Mouse (Mus musculus): ENCODE measurements around the gene Sstr1.

The Sstr1 gene

DNA sequence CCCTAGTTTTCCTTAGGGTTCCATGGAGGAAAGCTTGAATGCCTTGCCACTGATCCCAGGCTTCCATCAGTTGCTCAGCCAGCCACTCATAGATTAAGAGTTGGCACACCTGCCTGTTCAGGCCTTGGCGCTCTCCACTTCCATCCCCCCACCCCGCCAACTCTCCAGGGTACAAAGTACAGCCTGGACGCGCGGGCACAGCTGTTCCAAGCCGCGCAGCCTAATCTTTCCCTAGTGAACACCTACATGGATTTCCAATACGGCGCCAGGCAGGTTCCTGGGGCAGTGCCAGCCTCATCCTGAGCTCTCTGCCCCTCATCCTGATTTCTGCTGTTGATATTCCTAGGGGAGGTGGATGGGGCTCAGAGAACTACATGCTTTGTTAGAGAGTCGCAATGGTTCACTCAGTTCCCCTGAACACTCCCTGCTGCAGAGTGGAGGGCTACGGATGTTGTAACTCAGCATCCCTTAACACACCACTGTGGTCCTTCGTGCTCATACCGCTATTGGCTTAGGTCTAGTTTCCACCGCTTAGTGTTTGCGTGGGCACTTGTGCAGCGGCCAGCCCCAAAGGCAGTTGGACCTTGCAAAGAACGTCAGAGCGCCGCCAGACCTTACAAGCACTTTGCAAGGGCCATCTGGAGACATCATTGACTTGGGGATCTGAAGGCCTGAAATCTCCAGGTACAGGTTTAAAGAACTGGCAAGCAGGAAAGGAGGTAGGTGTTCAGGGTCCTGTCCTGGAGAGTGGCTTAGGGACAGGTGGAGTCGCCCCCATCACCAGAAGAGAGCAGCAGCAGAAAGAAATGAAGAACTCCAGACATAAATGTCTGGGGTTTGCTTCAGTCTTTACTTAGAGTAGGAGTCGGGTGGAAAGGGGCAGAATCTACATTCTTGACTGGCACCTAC, at the start of gene Sstr1:
Sstr1 (plus strand) TSS at position 610 of the 909 bp plus-strand sequence.
- DNase-seq (ENCODE audit: low spot score): no peak

DNA sequence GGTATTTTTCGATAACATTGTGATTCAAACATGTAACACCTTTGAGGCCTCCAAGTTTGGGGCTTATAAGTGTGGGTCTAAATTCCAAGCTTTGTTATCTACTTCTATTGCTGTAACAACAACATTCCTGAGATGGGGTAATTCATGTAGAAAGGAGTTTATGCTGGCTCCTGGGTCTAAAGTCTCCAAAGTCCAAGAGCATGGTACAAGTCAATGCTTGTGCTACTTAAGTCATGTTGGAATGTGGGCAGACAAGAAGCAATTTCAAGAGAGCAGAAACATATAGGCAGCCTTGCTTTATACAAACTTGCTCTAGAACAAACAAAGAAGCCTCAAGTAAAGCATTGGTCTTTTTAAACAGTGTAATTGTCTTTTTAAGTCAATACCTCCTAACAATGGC, 12.8 kb upstream of the Sstr1 start:
- DNase-seq (ENCODE audit: low spot score): no peak

DNA sequence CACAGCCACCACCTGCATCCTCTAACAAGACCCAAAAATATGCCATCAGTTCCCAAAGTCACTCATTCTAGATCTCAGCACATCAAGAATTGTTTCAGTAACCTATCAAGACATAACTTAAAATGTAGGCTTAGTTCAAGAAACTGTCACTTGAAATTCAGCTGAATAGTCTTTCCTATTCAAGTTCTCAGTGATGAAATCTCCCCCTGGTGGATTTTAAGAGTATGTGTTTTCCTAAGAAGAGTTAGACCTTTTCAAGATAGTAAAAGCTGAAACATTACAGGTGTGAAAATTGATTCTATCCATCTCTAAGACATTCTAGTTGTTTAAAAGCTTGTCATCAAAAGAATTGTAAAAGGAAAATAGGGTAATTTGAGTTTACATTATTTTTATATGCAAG, 10.4 kb upstream of the Sstr1 start:
- DNase-seq (ENCODE audit: low spot score): no peak

DNA sequence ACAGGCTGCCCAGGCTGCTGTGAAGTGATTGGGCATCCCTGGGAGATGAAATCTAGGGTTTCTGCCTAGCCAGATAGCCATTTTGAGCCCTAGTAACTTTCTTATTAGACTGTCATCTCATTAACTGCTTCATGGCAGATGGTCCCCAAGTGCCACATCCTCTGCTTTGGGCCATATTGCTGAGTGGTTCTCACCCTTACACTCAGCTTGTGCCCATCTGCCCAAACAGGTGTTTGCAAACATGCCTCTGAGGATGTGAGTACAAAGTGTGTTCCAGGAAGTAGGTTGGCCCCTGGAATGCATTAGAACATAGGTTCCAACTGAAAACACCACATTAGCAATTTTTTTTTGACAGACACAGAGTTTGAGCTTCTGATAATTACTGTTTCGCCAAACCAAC, 3.6 kb upstream of the Sstr1 start:
- no peak for DNase-seq (ENCODE audit: low spot score)

DNA sequence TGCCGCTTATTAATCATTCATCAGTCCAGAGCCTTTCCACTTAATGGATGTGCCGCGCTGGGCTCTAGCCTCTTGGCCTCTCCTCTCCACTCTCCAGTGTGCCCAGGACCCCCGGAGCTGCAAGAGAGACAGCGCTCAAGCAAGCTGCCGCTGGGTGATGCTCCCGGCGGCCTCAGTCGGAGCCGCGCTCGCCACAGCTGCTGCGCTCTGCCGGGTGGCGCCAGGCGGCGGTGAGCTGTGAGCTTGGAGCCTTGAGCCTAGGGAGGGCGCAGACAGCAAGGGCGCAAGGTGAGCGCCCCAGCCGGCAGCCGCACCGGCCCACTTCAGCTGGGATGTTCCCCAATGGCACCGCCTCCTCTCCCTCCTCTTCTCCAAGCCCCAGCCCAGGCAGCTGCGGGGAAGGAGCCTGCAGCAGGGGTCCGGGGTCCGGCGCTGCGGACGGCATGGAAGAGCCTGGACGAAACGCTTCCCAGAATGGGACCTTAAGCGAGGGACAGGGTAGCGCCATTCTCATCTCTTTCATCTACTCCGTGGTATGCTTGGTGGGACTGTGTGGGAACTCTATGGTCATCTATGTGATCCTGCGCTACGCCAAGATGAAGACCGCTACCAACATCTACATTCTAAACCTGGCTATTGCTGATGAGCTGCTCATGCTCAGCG, 820 bp downstream of the Sstr1 start:
- no peak for DNase-seq (ENCODE audit: low spot score)

DNA sequence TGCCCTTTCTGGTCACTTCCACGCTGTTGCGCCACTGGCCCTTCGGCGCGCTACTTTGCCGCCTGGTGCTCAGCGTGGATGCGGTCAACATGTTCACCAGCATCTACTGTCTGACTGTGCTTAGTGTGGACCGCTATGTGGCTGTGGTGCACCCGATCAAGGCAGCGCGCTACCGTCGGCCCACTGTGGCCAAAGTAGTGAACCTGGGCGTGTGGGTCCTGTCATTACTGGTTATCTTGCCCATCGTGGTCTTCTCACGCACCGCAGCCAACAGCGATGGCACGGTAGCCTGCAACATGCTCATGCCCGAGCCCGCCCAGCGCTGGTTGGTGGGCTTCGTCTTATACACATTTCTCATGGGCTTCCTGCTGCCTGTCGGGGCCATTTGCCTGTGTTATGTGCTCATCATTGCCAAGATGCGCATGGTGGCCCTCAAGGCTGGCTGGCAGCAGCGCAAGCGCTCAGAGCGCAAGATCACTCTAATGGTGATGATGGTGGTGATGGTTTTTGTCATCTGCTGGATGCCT, 1.4 kb downstream of the Sstr1 start:
- no peak for DNase-seq (ENCODE audit: low spot score)

DNA sequence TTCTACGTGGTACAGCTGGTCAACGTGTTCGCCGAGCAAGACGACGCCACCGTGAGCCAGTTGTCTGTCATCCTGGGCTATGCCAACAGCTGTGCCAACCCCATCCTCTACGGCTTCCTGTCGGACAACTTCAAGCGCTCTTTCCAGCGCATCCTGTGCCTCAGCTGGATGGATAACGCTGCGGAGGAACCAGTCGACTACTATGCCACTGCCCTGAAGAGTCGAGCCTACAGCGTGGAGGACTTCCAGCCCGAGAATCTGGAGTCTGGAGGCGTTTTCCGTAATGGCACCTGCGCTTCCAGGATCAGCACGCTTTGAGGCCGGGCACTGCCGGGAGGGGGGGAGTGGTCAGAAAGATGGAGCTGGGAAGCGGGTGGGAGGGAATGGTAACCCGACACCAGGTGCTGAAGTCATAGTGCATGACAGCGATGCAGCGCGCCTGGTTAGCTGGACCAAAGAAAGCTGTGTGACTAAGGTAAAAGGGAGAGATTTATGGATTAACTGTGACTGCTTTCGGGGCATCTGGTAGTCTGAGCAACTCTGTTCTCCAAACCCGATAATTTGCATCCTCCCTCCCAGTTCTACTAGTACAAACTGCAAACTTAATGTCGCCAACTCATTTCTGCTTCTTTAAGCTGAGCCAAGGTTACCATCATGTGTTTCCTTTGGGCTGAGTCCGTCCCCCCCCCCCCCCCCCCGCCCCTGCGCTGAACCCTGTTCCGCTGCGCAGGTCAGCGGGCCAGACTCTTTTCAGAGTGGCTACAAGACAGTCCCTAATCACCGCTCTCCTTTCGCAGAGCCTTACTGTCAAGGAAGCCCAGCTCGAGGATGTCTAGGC, 2.1 kb downstream of the Sstr1 start:
- no peak for DNase-seq (ENCODE audit: low spot score)

DNA sequence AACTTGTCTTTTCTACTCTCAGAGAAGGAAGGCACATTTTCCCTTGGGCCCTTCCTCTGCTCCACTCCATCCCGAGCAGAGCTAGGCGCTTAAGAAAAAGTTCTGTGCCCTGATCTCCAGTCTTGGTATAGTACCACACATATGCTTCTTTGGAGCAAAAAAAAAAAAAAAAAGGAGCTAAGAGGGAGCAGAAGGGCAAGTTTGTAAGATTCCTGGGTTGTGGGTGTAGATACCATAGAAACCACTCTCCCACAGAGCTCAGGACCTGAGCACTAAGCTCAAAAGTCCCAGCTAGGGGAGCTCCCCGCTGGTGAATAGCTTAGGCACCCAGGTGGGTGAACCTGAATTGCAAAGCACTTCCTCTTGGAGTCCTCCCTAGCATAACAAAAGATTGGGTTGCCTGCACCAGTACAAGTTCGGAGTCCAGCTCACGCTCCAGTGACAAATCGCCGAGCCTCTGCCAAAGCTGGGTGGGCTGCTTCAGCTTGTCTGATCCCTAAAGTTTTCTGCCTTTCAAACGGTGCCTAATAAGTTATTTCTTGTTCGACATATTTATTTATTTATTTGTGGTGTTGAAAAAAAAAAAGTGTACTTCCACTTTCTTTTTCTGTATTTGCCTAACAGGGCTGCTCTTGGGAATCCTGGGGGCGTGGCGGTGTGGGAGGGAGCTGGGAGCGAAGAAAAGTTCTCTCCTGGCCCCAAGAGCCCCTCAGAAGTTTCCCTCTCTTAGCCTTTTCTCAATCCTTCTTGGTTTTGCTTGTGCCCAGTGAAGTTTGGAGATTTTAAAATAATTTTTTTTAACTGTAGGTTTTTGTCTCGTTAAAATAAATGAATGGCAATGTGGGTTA, 2.9 kb downstream of the Sstr1 start:
- no peak for DNase-seq (ENCODE audit: low spot score)

DNA sequence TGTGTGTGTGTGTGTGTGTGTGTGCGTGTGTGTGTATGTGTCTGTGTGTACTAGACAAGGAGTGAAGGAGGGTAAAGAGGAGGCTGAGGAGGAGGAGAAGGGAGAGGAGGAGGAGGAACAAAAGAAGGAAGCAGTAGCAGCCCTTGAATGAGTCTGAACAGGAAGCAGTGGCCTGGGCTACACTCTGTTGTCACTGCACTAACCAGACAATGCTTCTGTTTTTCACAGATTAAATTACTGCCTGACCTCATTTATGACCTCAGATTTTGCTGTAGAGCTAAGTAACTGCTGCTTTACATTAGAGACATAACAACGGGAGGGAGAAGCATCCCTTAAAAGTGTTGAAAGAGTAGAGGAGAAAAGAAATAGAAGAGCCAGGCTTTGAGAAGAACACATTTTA, 4.6 kb downstream of the Sstr1 start:
- DNase-seq (ENCODE audit: low spot score): no peak

DNA sequence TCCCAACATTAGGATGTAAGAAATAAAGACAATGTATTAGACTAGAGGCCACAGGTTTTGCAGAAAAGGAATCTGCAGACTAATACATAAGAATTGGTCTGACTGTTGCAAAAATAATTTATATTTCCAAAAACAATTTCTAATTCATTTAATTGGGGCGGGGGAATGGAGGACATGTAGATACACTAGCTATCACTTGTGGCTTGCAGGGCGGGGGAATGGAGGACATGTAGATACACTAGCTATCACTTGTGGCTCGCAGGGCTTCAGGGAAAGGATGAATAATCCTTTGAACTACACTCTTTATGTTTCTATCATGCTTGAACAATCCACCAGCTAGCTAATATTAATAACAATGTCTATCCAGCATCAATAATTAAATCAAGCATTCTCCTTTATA, 7.5 kb downstream of the Sstr1 start:
- DNase-seq (ENCODE audit: low spot score): no peak

DNA sequence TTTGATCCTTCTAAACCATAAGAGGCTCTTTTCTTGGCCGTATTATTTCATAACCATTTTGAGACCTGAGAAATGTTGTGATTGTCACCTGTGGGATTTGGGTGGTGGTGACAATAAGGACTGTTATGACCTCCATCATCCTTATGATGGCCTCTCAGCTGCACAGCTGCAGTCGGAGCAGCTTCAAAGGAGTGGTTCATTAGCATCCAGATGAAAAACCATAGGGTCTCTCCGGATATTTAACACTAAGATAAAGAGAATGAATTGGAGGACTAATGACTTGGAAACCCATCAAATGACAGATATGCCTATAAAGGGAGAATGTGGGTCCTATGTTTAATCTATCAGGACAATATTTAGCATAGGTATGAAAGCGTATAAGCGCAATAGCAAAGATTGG, 14.1 kb downstream of the Sstr1 start:
- no peak for DNase-seq (ENCODE audit: low spot score)

DNA sequence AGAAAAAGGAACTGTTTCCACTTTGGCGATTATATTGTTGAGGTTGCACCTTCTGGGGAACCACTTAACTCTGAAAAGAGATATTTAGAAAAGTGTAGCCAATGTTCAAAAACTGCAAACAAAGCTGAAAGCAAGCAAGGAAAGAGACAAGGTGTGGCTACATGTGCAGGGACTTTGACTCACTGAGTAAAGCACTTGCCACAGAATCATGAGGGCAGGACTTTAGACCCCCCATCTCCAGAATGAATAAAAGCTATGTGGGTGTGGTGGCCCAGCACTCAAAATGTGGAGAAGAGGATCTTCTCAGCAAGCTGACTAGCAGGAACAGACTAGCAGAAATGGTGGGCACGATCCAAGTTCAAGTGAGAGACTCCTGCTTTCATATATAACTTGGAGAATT, 20.9 kb downstream of the Sstr1 start:
- DNase-seq (ENCODE audit: low spot score): no peak

DNA sequence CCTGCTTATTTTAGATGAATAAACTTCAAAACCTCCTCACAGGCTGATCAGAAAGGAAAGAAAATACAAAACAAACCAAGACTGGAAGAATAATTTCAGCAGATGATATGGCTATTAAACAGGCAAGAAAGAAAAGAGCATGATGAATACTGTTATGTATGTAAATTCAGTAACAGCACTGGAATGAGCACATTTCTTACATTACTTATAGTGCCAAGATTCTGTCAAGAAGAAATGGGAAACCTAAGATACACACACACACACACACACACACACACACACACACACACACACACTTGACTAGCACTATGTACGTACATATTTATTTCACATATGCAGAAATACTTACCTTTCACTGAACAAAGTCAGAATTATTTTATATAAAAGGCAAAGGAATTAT, 40.3 kb downstream of the Sstr1 start:
- no peak for DNase-seq (ENCODE audit: low spot score)
